Comparison of ENCODE assay signal across 28 mouse cellular contexts in the genomic region with DNA sequence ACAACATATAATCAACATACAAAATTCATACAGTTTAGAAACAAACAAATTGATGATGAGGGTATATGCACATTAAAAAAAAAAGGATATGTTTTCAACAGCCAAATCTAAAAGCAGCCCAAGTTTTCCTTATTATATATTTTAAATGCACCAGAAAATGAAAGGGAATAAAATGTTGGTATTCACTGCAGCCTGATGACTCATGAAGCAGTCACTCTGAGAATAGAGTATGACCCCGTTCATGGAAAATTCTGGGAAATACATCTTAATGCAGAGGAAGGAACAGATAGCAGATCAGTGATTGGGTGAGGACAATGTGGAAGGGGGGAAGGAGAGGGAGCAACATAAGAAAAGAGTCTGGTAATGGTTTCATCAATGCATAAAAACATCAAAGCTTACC.
DNase-seq lines count a peak whose midpoint lies in the region; ATAC-seq and TF ChIP-seq lines count a peak whose summit lies in the region.
"Had no signal": no experiment of that assay in that cellular context is flagged by ENCODE, and none has a peak within 500 bp of the region (broad histone marks: within the 10 kb centered on the region; RNA-seq: fewer than 3 reads in every experiment).

No protein-coding gene starts in this region.

- no peaks in the 10 kb centered on the region for H3K36me3 ChIP-seq in midbrain, embryonic 13.5 days
- H3K36me3 ChIP-seq in midbrain, postnatal 0 days (ENCODE audit: insufficient read depth, low read length), result no peaks in the 10 kb centered on the region
- H3K36me3 ChIP-seq: embryonic facial prominence, embryonic 10.5 days; embryonic facial prominence, embryonic 13.5 days; forebrain, embryonic 10.5 days; heart, embryonic 12.5 days; heart, embryonic 15.5 days had no signal

- TF ChIP-seq POLR2A in embryonic fibroblast, embryonic 13.5 days (IDR thresholded peaks at IDR 0.05; ENCODE audit: low read depth, low read length), result no peak

- no peak for ATAC-seq in midbrain, embryonic 13.5 days
- ATAC-seq in midbrain, postnatal 0 days (ENCODE audit: low FRiP score), result no peak
- ATAC-seq: CD4-positive, CD25-positive, alpha-beta regulatory T cell, adult 4 months; inflammation-experienced regulatory T-cells, adult 6 months; intestine, embryonic 16.5 days; Patski had no signal

- WGBS in midbrain, embryonic 13.5 days, result 74% methylated on average over 1 of the region's 1 CpGs
- WGBS in midbrain, postnatal 0 days, result 53% methylated on average over 1 of the region's 1 CpGs

- intact Hi-C loops in heart, postnatal 14 days (cut with DNase I), result no loop called here

- peak; percentile 35 for DNase-seq in heart, adult 11 months
- no peak for DNase-seq in heart, postnatal 14 days
- DNase-seq in midbrain, postnatal 0 days (ENCODE audit: low spot score), result no peak
- DNase-seq in Muller cell, postnatal 12 days (ENCODE audit: inconsistent ontology term), result peak; percentile 60
- DNase-seq in gastrocnemius, postnatal 25 days, result no peak
- DNase-seq: adrenal gland, postnatal 10 days; cerebellum, adult 11-12 months; cerebellum, adult 8-10 months; cerebellum, postnatal 10 days; cerebellum, postnatal 36 days; gastrocnemius, postnatal 10 days; heart, adult 18-20 months; heart, postnatal 10 days; heart, postnatal 4 days had no signal

- no peak overlapping the region for H3K4me3 ChIP-seq in midbrain, embryonic 13.5 days (replicated peaks)
- no peak overlapping the region for H3K4me3 ChIP-seq in midbrain, postnatal 0 days (ENCODE audit: low read depth, low read length)
- H3K4me3 ChIP-seq in embryonic fibroblast, embryonic 13.5 days (ENCODE audit: insufficient read depth, low read length), result no peak overlapping the region
- H3K4me3 ChIP-seq: embryonic facial prominence, embryonic 10.5 days; embryonic facial prominence, embryonic 13.5 days; forebrain, embryonic 10.5 days; forebrain, embryonic 13.5 days; heart, embryonic 12.5 days; heart, embryonic 15.5 days had no signal

- peaks cover 26% of the 10 kb centered on the region for H3K4me1 ChIP-seq in midbrain, embryonic 13.5 days (replicated peaks)
- peaks cover 7% of the 10 kb centered on the region; the same call in 1 of the 2 replicates for H3K4me1 ChIP-seq in midbrain, postnatal 0 days (ENCODE audit: insufficient read depth, low read length)
- peaks cover 8% of the 10 kb centered on the region for H3K4me1 ChIP-seq in embryonic fibroblast, embryonic 13.5 days (ENCODE audit: control insufficient read depth, insufficient read depth, low read length)
- H3K4me1 ChIP-seq: heart, embryonic 12.5 days; heart, embryonic 15.5 days had no signal

- H3K4me2 ChIP-seq in midbrain, embryonic 13.5 days (replicated peaks), result no peak overlapping the region
- no peak overlapping the region for H3K4me2 ChIP-seq in midbrain, postnatal 0 days (ENCODE audit: low read depth, low read length, poor library complexity, severe bottlenecking)
- H3K4me2 ChIP-seq: embryonic facial prominence, embryonic 13.5 days; forebrain, embryonic 13.5 days; heart, embryonic 12.5 days; heart, embryonic 15.5 days; hindbrain, embryonic 14.5 days had no signal

- 0 out of 2 replicates have a peak overlapping the region, but pooled peaks have one; percentile 47 for H3K27ac ChIP-seq in midbrain, embryonic 13.5 days
- H3K27ac ChIP-seq in midbrain, postnatal 0 days (ENCODE audit: low read depth, low read length), result no peak overlapping the region
- H3K27ac ChIP-seq in embryonic fibroblast, embryonic 13.5 days (ENCODE audit: insufficient read depth, low read length), result peak overlapping the region; percentile 90
- H3K27ac ChIP-seq: heart, embryonic 15.5 days had no signal

- 0 out of 2 replicates have a peak, but pooled peaks cover 3% of the 10 kb centered on the region for H3K9me3 ChIP-seq in midbrain, embryonic 13.5 days
- H3K9me3 ChIP-seq in midbrain, postnatal 0 days (ENCODE audit: low read length), result no peaks in the 10 kb centered on the region
- H3K9me3 ChIP-seq: embryonic facial prominence, embryonic 10.5 days; embryonic facial prominence, embryonic 13.5 days; forebrain, embryonic 10.5 days; forebrain, embryonic 13.5 days; heart, embryonic 12.5 days; heart, embryonic 15.5 days had no signal

- TF ChIP-seq CTCF in midbrain, postnatal 0 days (IDR thresholded peaks at IDR 0.05), result no peak
- TF ChIP-seq CTCF in embryonic fibroblast, embryonic 13.5 days (IDR thresholded peaks at IDR 0.05; ENCODE audit: borderline replicate concordance, insufficient read depth, low read length), result no peak

- no peaks in the 10 kb centered on the region for H3K27me3 ChIP-seq in midbrain, embryonic 13.5 days
- H3K27me3 ChIP-seq in midbrain, postnatal 0 days (ENCODE audit: insufficient read depth, low read length), result no peaks in the 10 kb centered on the region
- H3K27me3 ChIP-seq: embryonic facial prominence, embryonic 13.5 days; forebrain, embryonic 13.5 days; heart, embryonic 12.5 days; heart, embryonic 15.5 days; Patski had no signal

- H3K9ac ChIP-seq in midbrain, embryonic 13.5 days (replicated peaks), result no peak overlapping the region
- no peak overlapping the region for H3K9ac ChIP-seq in midbrain, postnatal 0 days (replicated peaks; ENCODE audit: low read length, poor library complexity, severe bottlenecking)
- H3K9ac ChIP-seq: forebrain, embryonic 13.5 days; forebrain, postnatal 0 days; heart, embryonic 12.5 days; heart, embryonic 15.5 days; hindbrain, embryonic 14.5 days had no signal

Comparison
In these comparisons a context has a peak if more than half of its experiments do, and no peak if none do; other contexts are left out.
1. DNase-seq: peak in heart, adult 11 months (single experiment) and Muller cell, postnatal 12 days (single experiment); none in heart, postnatal 14 days (0 of 2), midbrain, postnatal 0 days (single experiment) and gastrocnemius, postnatal 25 days (single experiment).